Mouse (Mus musculus) CD4-positive, CD25-positive, alpha-beta regulatory T cell, adult 4 months (primary cell): Measurements from ENCODE around the gene Fthl17c. TPM values are rescaled to one million over a fixed set of nuclear protein-coding genes. Genes with fewer than 3 reads are reported as not detected.
"Not testable (repeated sequence)": the region's sequence is repeated elsewhere in the genome, so short reads cannot be mapped to it uniquely, and the experiment has no call there.

ENCODE experiments used
- ATAC-seq: one replicate; pipeline ENCODE4 v1.8.0; 2017
- polyA plus RNA-seq, 2 experiments: library from polyadenylated mRNA; unstranded; fragments of 100-300 nt; shearing (Covaris generic); gene quantifications; one replicate each; pipeline ENCODE4 v1.2.1; 2017

The Fthl17c gene
- not detected for polyA plus RNA-seq

DNA sequence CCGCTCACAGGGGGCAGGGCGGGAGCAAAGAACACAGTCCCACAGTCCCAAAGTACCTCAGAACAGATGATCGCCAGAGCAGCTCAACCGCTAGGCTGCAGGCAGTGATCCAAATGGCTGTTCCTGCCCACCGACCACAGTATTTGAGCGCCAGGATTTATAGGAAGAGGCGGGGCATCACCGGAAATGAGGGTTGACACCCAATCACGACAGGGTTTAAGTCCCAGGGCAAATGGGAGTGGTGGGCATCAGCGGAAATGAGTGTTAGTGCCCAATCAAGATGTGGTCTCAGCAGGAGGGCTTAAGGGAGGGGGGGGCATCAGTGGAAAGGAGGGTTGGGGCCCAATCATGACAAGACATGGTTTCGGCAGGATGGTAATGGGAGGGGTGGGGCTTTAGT lies at the start of gene Fthl17c:
TSS of gene Fthl17c (minus strand) at position 101 of the 400 bp plus-strand sequence.
- ATAC-seq, result not testable (repeated sequence)

DNA sequence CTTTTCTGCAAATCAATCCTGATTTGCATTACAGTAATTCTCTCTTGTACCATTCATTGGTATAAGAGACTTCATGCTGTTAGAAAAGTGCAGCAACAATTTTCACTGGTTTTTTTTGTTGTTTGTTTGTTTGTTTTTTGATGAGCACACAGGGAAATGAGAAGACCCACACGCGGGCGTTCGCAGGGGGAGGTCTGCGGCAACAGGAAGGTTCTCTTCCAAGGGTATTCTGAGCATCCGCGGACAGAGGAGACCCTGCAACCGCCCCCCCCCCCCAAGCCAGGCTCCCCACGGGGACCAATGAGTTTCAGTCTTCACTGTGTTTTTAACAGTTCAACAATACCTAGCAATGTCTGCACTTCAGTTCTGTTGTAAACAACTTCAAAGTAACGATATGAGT lies 43.1 kb upstream of the Fthl17c start:
- ATAC-seq, result no peak

DNA sequence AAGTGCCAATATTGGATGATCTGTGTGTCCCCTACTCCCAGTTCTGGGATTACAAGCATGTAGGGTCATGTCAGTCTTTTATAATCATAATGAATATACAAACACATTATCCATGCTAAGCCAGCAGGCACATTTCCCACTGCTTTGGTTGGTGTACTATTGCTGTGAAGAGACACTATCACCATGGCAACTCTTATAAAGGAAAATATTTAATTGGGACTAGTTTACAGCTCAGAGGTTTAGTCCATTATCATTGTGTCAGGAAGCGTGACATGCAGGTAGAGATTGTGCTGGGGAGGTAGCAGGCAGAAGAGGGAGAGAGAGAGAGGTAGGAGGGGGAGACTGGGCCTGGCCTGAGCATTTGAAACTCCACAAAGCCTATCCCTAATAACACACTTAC lies 39.7 kb upstream of the Fthl17c start:
- ATAC-seq, result no peak

DNA sequence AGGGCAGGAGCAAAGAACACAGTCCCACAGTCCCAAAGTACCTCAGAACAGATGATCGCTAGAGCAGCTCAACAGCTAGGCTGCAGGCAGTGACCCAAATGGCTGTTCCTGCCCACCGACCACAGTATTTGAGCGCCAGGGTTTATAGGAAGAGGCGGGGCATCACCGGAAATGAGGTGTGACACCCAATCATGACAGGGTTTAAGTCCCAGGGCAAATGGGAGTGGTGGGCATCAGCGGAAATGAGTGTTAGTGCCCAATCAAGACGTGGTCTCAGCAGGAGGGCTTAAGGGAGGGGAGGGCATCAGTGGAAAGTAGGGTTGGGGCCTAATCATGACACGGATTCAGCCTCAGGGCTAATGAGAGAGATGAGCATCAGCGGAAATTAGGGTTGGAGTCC lies 10.3 kb upstream of the Fthl17c start, which contains the start of gene Fthl17d:
TSS of gene Fthl17d (minus strand) at position 101 of the 400 bp plus-strand sequence.
- not testable (repeated sequence) for ATAC-seq

DNA sequence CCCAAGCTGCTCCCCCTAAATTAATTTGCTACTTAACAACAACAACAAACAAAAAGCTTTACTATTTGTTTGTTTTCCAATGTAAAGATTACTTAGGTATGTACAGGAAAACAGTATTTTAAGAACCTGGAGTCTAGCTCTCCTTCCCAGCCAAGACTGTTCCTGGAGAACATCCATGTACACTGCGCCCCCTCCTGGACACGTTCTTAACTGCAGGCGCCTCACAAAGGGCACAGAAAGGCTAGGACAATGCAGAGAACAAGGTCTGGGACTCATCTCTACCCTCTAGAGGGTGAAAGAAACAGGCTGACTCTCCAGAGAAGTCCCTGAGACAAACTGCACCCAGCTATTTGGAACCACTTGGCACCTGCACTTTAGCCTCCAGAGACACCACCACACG lies 11.7 kb downstream of the Fthl17c start:
- not testable (repeated sequence) for ATAC-seq

DNA sequence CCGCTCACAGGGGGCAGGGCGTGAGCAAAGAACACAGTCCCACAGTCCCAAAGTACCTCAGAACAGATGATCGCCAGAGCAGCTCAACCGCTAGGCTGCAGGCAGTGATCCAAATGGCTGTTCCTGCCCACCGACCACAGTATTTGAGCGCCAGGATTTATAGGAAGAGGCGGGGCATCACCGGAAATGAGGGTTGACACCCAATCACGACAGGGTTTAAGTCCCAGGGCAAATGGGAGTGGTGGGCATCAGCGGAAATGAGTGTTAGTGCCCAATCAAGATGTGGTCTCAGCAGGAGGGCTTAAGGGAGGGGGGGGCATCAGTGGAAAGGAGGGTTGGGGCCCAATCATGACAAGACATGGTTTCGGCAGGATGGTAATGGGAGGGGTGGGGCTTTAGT lies 13.5 kb downstream of the Fthl17c start, which contains the start of gene Fthl17b:
TSS of gene Fthl17b (minus strand) at position 101 of the 400 bp plus-strand sequence.
- not testable (repeated sequence) for ATAC-seq

DNA sequence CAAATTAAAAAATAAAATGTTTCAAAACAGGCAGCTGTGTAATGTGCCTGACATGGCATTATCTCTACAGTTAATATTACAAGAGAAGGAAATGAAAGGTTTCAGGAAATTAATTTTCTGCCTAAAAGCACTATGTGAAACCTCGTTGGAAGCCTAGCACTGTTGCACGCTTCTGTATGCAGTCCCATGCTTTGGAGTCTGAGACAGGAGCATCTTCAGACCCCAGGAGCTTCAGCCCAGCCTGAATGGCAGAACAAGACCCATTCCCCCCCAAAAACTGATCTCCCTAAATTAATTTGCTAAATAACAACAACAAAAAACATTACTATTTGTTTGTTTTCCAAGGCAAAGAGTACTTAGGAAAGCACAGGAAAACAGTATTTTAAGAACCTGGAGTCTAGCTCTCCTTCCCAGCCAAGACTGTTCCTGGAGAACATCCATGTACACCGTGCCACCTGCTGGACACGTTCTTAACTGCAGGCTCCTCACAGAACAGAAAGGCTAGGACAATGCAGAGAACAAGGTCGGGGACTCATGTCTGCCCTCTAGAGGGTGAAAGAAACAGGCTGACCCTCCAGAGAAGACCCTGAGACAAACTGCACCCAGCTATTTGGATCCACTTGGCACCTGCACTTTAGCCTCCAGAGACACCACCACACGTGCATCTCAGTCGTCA lies 28.1 kb downstream of the Fthl17c start:
- ATAC-seq, result not testable (repeated sequence)

DNA sequence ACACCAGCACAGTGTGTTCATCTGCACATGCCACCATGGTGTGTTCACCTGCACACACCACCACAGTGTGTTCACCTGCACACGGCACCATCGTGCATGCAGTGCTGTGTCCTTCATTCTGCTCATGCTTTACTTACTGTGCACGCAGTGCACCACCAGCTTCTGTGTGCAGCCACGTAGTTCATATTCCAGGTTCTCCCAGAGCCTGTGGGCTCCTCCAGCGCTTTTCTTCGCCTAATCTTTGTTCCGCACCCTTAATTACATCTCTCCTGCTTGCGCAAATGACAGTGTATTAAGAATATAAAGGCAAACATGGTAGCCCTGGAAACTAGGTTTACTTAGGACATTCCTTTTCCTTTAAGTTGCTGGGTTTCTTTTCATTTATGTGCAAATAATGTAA lies 32.3 kb downstream of the Fthl17c start:
- no peak for ATAC-seq

DNA sequence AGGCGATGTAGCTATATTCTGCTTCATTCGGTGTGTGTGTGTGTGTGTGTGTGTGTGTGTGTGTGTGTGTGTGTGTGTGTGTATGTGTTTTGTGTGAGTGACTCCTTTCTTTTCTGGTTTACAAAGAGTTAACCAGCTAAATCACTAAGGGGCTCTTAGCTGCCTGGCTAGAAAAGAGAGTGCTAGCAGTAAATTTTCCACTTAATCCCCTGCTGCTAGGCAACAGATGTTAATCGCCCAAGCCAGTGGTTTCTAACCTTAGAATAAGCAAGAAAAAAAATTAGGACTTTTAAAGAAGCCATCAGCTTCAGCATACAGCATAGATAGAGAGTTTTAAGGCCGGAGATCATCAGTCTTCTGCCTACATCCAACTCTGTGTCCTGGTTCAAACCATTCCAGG lies 49.1 kb downstream of the Fthl17c start:
- ATAC-seq, result no peak

Other genes starting within 250 kb of the Fthl17c start
- not detected for gene Ssx9, start 228.1 kb downstream of the Fthl17c start, polyA plus RNA-seq
- gene Ssxb5, start 172.9 kb downstream of the Fthl17c start, polyA plus RNA-seq, result not detected
- not detected for gene Gm6592, start 132.6 kb downstream of the Fthl17c start, polyA plus RNA-seq
- not detected for gene Gm5751, start 102.3 kb downstream of the Fthl17c start, polyA plus RNA-seq
- gene B630019K06Rik, start 84.2 kb downstream of the Fthl17c start, polyA plus RNA-seq, result under 1 TPM; 0.12 to 0.23 TPM
- not detected for gene Fthl17b, start 13.6 kb downstream of the Fthl17c start, polyA plus RNA-seq
- not detected for gene Fthl17d, start 10.2 kb upstream of the Fthl17c start, polyA plus RNA-seq
- not detected for gene Fthl17e, start 56.9 kb upstream of the Fthl17c start, polyA plus RNA-seq
- not detected for gene Fthl17f, start 86.5 kb upstream of the Fthl17c start, polyA plus RNA-seq
- not detected for gene 4930402K13Rik, start 128.0 kb upstream of the Fthl17c start, polyA plus RNA-seq
- under 1 TPM; 0.39 to 0.85 TPM for gene Lancl3, start 223.3 kb upstream of the Fthl17c start, polyA plus RNA-seq